Mouse (Mus musculus) heart, adult 2 months (tissue): ENCODE measurements around the gene Cycs. TPM values are rescaled to one million over a fixed set of nuclear protein-coding genes. Genes with fewer than 3 reads are reported as not detected.
A peak's percentile ranks its signal among the peaks of the same experiment; 100 is the strongest.

Experiments used
- DNase-seq, 2 experiments: peaks; one replicate each; pipeline ENCODE4 v3.0.0; 2021
- H3K27ac ChIP-seq: fragments of 200-600 bp; 2 replicates; pipeline ENCODE4 v1.8.1; 2022
- H3K27me3 ChIP-seq: fragments of 200-500 bp; 2 replicates; pipeline ENCODE4 v1.6.1; 2012; ENCODE audit warnings: mild to moderate bottlenecking, low read length, inconsistent platforms, mixed read lengths; ENCODE audit not compliant: control insufficient read depth, insufficient read depth
- H3K36me3 ChIP-seq: fragments of 200-500 bp; 2 replicates; pipeline ENCODE4 v1.6.1; 2012; ENCODE audit warnings: low read length, inconsistent platforms; ENCODE audit not compliant: control insufficient read depth, insufficient read depth
- H3K4me1 ChIP-seq: fragments of 200-500 bp; 2 replicates; pipeline ENCODE4 v1.6.1; 2011; ENCODE audit warnings: low read length; ENCODE audit not compliant: control insufficient read depth, insufficient read depth
- H3K4me3 ChIP-seq: fragments of 200-600 bp; 2 replicates; pipeline ENCODE4 v1.8.1; 2022
- H3K79me2 ChIP-seq: fragments of 200-500 bp; replicated peaks from 2 replicates; pipeline ENCODE4 v1.6.1; 2012; ENCODE audit warnings: mild to moderate bottlenecking, inconsistent platforms, low read length, moderate library complexity, mixed read lengths; ENCODE audit not compliant: control insufficient read depth, insufficient read depth
- H3K9ac ChIP-seq: fragments of 200-500 bp; 2 replicates; pipeline ENCODE4 v1.6.1; 2012; ENCODE audit warnings: low read depth, mild to moderate bottlenecking, control low read depth, inconsistent platforms, low read length, mixed read lengths
- CTCF ChIP-seq: fragments of 200-600 bp; IDR thresholded peaks from 2 replicates; pipeline ENCODE4 v1.8.1; 2022; ENCODE audit warnings: antibody characterized with exemption, mild to moderate bottlenecking, moderate library complexity
- EP300 ChIP-seq: fragments of 200-500 bp; IDR thresholded peaks from 2 replicates; pipeline ENCODE4 v1.6.1; 2011; ENCODE audit warnings: low read depth, low read length, control low read depth; ENCODE audit not compliant: insufficient read depth
- POLR2A ChIP-seq: fragments of 200-500 bp; IDR thresholded peaks from 2 replicates; pipeline ENCODE4 v1.6.1; 2011; ENCODE audit warnings: mild to moderate bottlenecking, low read depth, low read length, control low read depth; ENCODE audit not compliant: insufficient read depth
- WGBS: fragments of 180-500 bp; shearing (Covaris S2); methylation state at CpG from one replicate; pipeline ENCODE4 v1.1.7; 2018; 5-methylcytosine and 5-hydroxymethylcytosine counted together
- intact Hi-C: fragments of 180-260 bp; cut with DNase I; formaldehyde crosslinking; loops from one replicate; pipeline ENCODE4 v1.15.1; 2025
- long read RNA-seq: library from polyadenylated mRNA; stranded (forward); transcript quantifications from one replicate; pipeline ENCODE4 v2.0.0, GENCODE M21; 2021
- polyA plus RNA-seq: library from polyadenylated mRNA; depleted of rRNA; stranded (reverse); fragments of >200 nt; gene quantifications from 2 replicates; pipeline ENCODE4 v1.2.3, GENCODE M21; 2012; rRNA removed
- total RNA-seq, 2 experiments: library from RNA; stranded (reverse); gene quantifications; 2 replicates each; pipeline ENCODE4 v1.2.3; 2021

The Cycs gene
- total RNA-seq = 100 to 1,000 TPM; 153 to 156 TPM
- polyA plus RNA-seq = 29.6 and 71.5 TPM in 2 replicates
- long read RNA-seq, transcript Cycs-202 (3 exons, 3,123 nt) = major isoform, 1,044 of 1,090 reads
- long read RNA-seq, transcript Cycs-201 (2 exons, 607 nt) = minor isoform, 7 of 1,090 reads
- long read RNA-seq, partial matches to known transcripts = 0 of 1,090 reads
- long read RNA-seq, other reads (novel, unspliced or antisense) = 39 of 1,090 reads

GRCm38 (mm10) chr6:50566141-50566996 is at the start of gene Cycs:
Gene Cycs (minus strand): TSS chr6:50566538.
- peak; percentile 93 for TF ChIP-seq POLR2A
- TF ChIP-seq CTCF = peak; percentile 53
- TF ChIP-seq EP300 = 0 out of 2 replicates have a peak, but pooled peaks have one; percentile 30
- Histone ChIP-seq H3K79me2 (no peaks in the 10 kb centered on the region), H3K9ac (peak within 1 kb of the TSS; percentile 88), H3K36me3 (peaks cover 4% of the 10 kb centered on the region), H3K4me1 (no peaks in the 10 kb centered on the region), H3K27me3 (no peaks in the 10 kb centered on the region), H3K4me3 (peak within 1 kb of the TSS; percentile 96), H3K27ac (peak within 1 kb of the TSS; percentile 94)
- under 1% methylated on average over 78 of the region's 78 CpGs for WGBS
- DNase-seq = peak; percentile 99 to 100
- intact Hi-C loops = loop anchor here (2.0 kb wide), 1 partner anchor 30 kb away; the partner anchor contains the start of gene 4921507P07Rik

GRCm38 (mm10) chr6:50601620-50602019 is 35.3 kb upstream of the Cycs start:
- DNase-seq = peak in 1 of 2 experiments; percentile 21
- intact Hi-C loops = no loop called here
- WGBS = 31% methylated on average over 4 of the region's 4 CpGs
- no peaks in the 10 kb centered on the region for H3K36me3 ChIP-seq
- H3K79me2 ChIP-seq = no peaks in the 10 kb centered on the region
- no peaks in the 10 kb centered on the region for H3K4me1 ChIP-seq
- H3K4me3 ChIP-seq = no peak overlapping the region
- no peak overlapping the region for H3K27ac ChIP-seq
- H3K27me3 ChIP-seq = no peaks in the 10 kb centered on the region
- TF ChIP-seq CTCF (peak; percentile 63), POLR2A (no peak)
- no peak overlapping the region for H3K9ac ChIP-seq

DNA sequence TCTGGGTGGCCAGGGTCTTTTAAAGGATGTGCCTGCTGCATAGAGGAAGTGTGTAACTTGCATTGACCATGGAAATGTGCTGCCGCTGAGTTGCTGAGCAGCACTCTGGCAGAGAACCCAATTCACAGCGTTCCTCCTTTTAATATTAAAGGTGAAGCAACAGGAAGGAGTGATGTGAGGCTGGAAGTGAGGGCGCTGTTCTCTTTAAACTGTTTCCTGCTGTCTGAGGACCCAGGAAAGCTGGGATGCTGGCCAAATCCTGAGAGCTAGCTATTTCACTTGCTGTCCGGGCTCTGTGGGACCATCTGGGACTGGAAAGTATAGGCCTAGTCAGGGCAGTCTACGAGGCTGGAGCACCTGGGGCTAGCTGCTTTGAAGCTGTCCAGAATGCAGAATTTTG is 32.2 kb upstream of the Cycs start:
- peak; percentile 28 to 30 for DNase-seq
- 11% methylated on average over 5 of the region's 5 CpGs for WGBS
- Histone ChIP-seq H3K79me2 (no peaks in the 10 kb centered on the region), H3K4me3 (no peak overlapping the region), H3K36me3 (no peaks in the 10 kb centered on the region), H3K27ac (no peak overlapping the region), H3K9ac (no peak overlapping the region), H3K4me1 (no peaks in the 10 kb centered on the region; the same call in 1 of the 2 replicates), H3K27me3 (no peaks in the 10 kb centered on the region)
- intact Hi-C loops = no loop called here
- TF ChIP-seq POLR2A = no peak
- no peak for TF ChIP-seq CTCF
- no peak for TF ChIP-seq EP300

DNA sequence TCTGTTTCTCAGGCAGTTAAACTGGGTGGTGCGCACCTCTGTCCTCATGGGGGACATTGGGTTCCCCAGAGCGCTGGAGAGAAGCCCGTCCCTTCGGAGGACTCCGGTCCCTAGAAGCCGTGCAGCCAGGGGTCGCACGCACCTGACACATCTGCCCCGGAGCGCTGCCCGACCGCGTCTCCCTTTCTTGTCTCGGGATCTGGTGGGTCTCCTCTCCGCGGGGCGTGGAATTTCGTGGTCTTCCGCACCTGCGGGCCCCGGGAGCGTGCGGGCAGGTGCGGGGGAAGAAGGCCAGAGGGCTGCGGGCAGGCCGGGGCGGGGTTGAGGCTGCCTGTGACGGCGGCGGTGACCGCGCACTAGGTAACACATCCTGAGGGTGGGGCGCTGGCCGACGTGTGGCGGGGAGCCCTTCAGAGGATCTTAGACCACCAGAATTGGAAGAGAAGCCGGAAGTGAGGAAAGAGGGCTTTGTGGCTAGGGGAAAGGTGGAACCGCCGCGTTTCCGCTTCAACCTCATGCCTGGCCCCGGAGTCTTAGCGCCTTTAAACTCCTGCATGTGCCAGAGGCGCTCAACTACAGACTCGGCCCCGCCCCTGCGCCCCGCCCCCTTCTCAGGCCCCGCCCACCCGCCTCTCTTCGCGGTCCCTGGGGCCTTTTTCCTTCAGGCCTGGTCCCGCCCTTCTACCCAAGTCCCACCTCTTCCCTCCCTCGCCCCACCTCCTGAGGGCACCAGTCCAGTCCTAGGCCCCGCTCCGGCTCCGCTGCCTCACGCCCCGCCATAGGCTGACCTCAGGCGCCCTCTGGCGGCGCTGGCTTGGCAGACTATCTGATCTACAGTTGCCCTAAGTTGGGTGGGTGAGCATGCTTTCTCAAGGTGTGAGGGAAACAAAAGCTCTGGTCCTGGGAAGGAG is 30.2 kb upstream of the Cycs start, which contains the start of gene 4921507P07Rik:
Gene 4921507P07Rik, minus strand, starts transcription at position 332 of the 911 bp plus-strand sequence.
- no peaks in the 10 kb centered on the region; the same call in 1 of the 2 replicates for H3K4me1 ChIP-seq
- peak within 1 kb of the TSS; percentile 62 for H3K27ac ChIP-seq
- no peaks in the 10 kb centered on the region for H3K79me2 ChIP-seq
- WGBS = under 1% methylated on average over 58 of the region's 62 CpGs
- DNase-seq = peak; percentile 95
- 0 out of 2 replicates have a peak, but pooled peaks have one; percentile 39 for TF ChIP-seq EP300
- TF ChIP-seq POLR2A = peak; percentile 51; the same call in 1 of the 2 replicates
- peak; percentile 78 for TF ChIP-seq CTCF
- peak within 1 kb of the TSS; percentile 80 for H3K9ac ChIP-seq
- no peaks in the 10 kb centered on the region for H3K27me3 ChIP-seq
- peak within 1 kb of the TSS; percentile 60 for H3K4me3 ChIP-seq
- H3K36me3 ChIP-seq = no peaks in the 10 kb centered on the region
- intact Hi-C loops = loop anchor here (2.0 kb wide), 1 partner anchor 30 kb away; the partner anchor contains the start of gene Cycs

- peak; percentile 17; the same call in 1 of the 2 replicates for TF ChIP-seq CTCF
- no peak for TF ChIP-seq EP300
- no peak overlapping the region for H3K4me3 ChIP-seq
- no peaks in the 10 kb centered on the region for H3K79me2 ChIP-seq
- H3K9ac ChIP-seq = no peak overlapping the region
- H3K27ac ChIP-seq = no peak overlapping the region
- H3K4me1 ChIP-seq = no peaks in the 10 kb centered on the region; the same call in 1 of the 2 replicates
- no peaks in the 10 kb centered on the region for H3K36me3 ChIP-seq
- DNase-seq = no peak
- intact Hi-C loops = no loop called here
- H3K27me3 ChIP-seq = no peaks in the 10 kb centered on the region
- WGBS = 94% methylated on average over 2 of the region's 2 CpGs
Measured at GRCm38 (mm10) chr6:50594372-50594771, 28.0 kb upstream of the Cycs start.
